Mouse (Mus musculus): Measurements from ENCODE around the gene Fancc. TPM values are rescaled to one million over a fixed set of nuclear protein-coding genes. Genes with fewer than 3 reads are reported as not detected.

The Fancc gene
- polyA plus RNA-seq, 1 experiment from 2014 or later = 17.1 TPM

GRCm38 (mm10) chr13:63244425-63244824 lies 252.7 kb downstream of the Fancc start:
- Histone ChIP-seq H3K9me3 (ENCODE audit: control insufficient read depth, low read length) (no peaks in the 10 kb centered on the region), H3K4me2 (ENCODE audit: low read depth, low read length) (peak overlapping the region; percentile 62), H3K9ac (ENCODE audit: low read depth, low read length) (peak overlapping the region; percentile 62), H3K27ac (replicated peaks; ENCODE audit: low read depth, low read length) (peak overlapping the region; percentile 61), H3K4me1 (ENCODE audit: control insufficient read depth, insufficient read depth, low read length) (peaks cover 62% of the 10 kb centered on the region), H3K36me3 (ENCODE audit: control insufficient read depth, insufficient read depth, low read length) (peaks cover 21% of the 10 kb centered on the region), H3K27me3 (replicated peaks; ENCODE audit: control insufficient read depth, insufficient read depth, low read length) (no peaks in the 10 kb centered on the region), H3K4me3 (ENCODE audit: low read depth, low read length) (peak overlapping the region; percentile 34)
- DNase-seq (ENCODE audit: low spot score) = no peak
- WGBS = 56% methylated on average over 3 of the region's 3 CpGs
- no peak for ATAC-seq (ENCODE audit: low read depth)

GRCm38 (mm10) chr13:63243586-63243985 lies 253.5 kb downstream of the Fancc start:
- H3K9ac ChIP-seq (ENCODE audit: low read depth, low read length) = peak overlapping the region; percentile 62
- H3K4me2 ChIP-seq (ENCODE audit: low read depth, low read length) = peak overlapping the region; percentile 62
- H3K4me3 ChIP-seq (ENCODE audit: low read depth, low read length) = peak overlapping the region; percentile 34
- peaks cover 63% of the 10 kb centered on the region for H3K4me1 ChIP-seq (ENCODE audit: control insufficient read depth, insufficient read depth, low read length)
- H3K36me3 ChIP-seq (ENCODE audit: control insufficient read depth, insufficient read depth, low read length) = peaks cover 21% of the 10 kb centered on the region
- ATAC-seq (ENCODE audit: low read depth) (no peak), DNase-seq (ENCODE audit: low spot score) (no peak)
- peak overlapping the region; percentile 61 for H3K27ac ChIP-seq (replicated peaks; ENCODE audit: low read depth, low read length)
- no peaks in the 10 kb centered on the region for H3K27me3 ChIP-seq (replicated peaks; ENCODE audit: control insufficient read depth, insufficient read depth, low read length)
- H3K9me3 ChIP-seq (ENCODE audit: control insufficient read depth, low read length) = no peaks in the 10 kb centered on the region
- WGBS = 62% methylated on average over 5 of the region's 5 CpGs

GRCm38 (mm10) chr13:63242401-63243192 lies 254.5 kb downstream of the Fancc start:
- Histone ChIP-seq H3K36me3 (ENCODE audit: control insufficient read depth, insufficient read depth, low read length) (peaks cover 14% of the 10 kb centered on the region), H3K4me1 (ENCODE audit: control insufficient read depth, insufficient read depth, low read length) (peaks cover 60% of the 10 kb centered on the region), H3K27me3 (replicated peaks; ENCODE audit: control insufficient read depth, insufficient read depth, low read length) (no peaks in the 10 kb centered on the region), H3K4me3 (ENCODE audit: low read depth, low read length) (peak overlapping the region; percentile 74), H3K9me3 (ENCODE audit: control insufficient read depth, low read length) (no peaks in the 10 kb centered on the region), H3K9ac (ENCODE audit: low read depth, low read length) (peak overlapping the region; percentile 93), H3K4me2 (ENCODE audit: low read depth, low read length) (peak overlapping the region; percentile 62), H3K27ac (replicated peaks; ENCODE audit: low read depth, low read length) (peak overlapping the region; percentile 97)
- DNase-seq (ENCODE audit: low spot score) (no peak), ATAC-seq (ENCODE audit: low read depth) (no peak)
- 47% methylated on average over 10 of the region's 10 CpGs for WGBS

- Histone ChIP-seq H3K36me3 (ENCODE audit: control insufficient read depth, insufficient read depth, low read length) (peaks cover 14% of the 10 kb centered on the region; the same call in 1 of the 2 replicates), H3K9me3 (ENCODE audit: control insufficient read depth, low read length) (no peaks in the 10 kb centered on the region), H3K27ac (replicated peaks; ENCODE audit: low read depth, low read length) (peak overlapping the region; percentile 97), H3K4me2 (ENCODE audit: low read depth, low read length) (peak overlapping the region; percentile 62), H3K9ac (ENCODE audit: low read depth, low read length) (peak overlapping the region; percentile 93), H3K4me3 (ENCODE audit: low read depth, low read length) (peak overlapping the region; percentile 74), H3K4me1 (ENCODE audit: control insufficient read depth, insufficient read depth, low read length) (peaks cover 52% of the 10 kb centered on the region), H3K27me3 (replicated peaks; ENCODE audit: control insufficient read depth, insufficient read depth, low read length) (no peaks in the 10 kb centered on the region)
- DNase-seq (ENCODE audit: low spot score) (no peak), ATAC-seq (ENCODE audit: low read depth) (no peak)
- WGBS = 44% methylated on average over 3 of the region's 3 CpGs
Observed at GRCm38 (mm10) chr13:63241665-63242064, 255.4 kb downstream of the Fancc start.

- no peaks in the 10 kb centered on the region for H3K9me3 ChIP-seq (ENCODE audit: control insufficient read depth, low read length)
- H3K9ac ChIP-seq (ENCODE audit: low read depth, low read length) = peak overlapping the region; percentile 93
- ATAC-seq (ENCODE audit: low read depth) (no peak), DNase-seq (ENCODE audit: low spot score) (no peak)
- H3K4me3 ChIP-seq (ENCODE audit: low read depth, low read length) = peak overlapping the region; percentile 74
- H3K27ac ChIP-seq (replicated peaks; ENCODE audit: low read depth, low read length) = peak overlapping the region; percentile 97
- H3K36me3 ChIP-seq (ENCODE audit: control insufficient read depth, insufficient read depth, low read length) = peaks cover 14% of the 10 kb centered on the region; the same call in 1 of the 2 replicates
- no peaks in the 10 kb centered on the region for H3K27me3 ChIP-seq (replicated peaks; ENCODE audit: control insufficient read depth, insufficient read depth, low read length)
- H3K4me1 ChIP-seq (ENCODE audit: control insufficient read depth, insufficient read depth, low read length) = peaks cover 49% of the 10 kb centered on the region
- 10% methylated on average over 5 of the region's 5 CpGs for WGBS
- H3K4me2 ChIP-seq (ENCODE audit: low read depth, low read length) = peak overlapping the region; percentile 62
Observed at GRCm38 (mm10) chr13:63240835-63241234, 256.2 kb downstream of the Fancc start.

- peak; percentile 81 for DNase-seq (ENCODE audit: low spot score)
- peaks cover 47% of the 10 kb centered on the region for H3K4me1 ChIP-seq (ENCODE audit: control insufficient read depth, insufficient read depth, low read length)
Observed at GRCm38 (mm10) chr13:63239877-63240671, 257.0 kb downstream of the Fancc start.

GRCm38 (mm10) chr13:63239301-63239804 lies 257.7 kb downstream of the Fancc start:
- DNase-seq (ENCODE audit: low spot score) (no peak), ATAC-seq (ENCODE audit: low read depth) (peak; percentile 48)
- WGBS = 4% methylated on average over 11 of the region's 11 CpGs
- Histone ChIP-seq H3K9me3 (ENCODE audit: control insufficient read depth, low read length) (no peaks in the 10 kb centered on the region), H3K27ac (replicated peaks; ENCODE audit: low read depth, low read length) (peak overlapping the region; percentile 97), H3K4me1 (ENCODE audit: control insufficient read depth, insufficient read depth, low read length) (peaks cover 46% of the 10 kb centered on the region), H3K4me3 (ENCODE audit: low read depth, low read length) (peak overlapping the region; percentile 74), H3K36me3 (ENCODE audit: control insufficient read depth, insufficient read depth, low read length) (peaks cover 10% of the 10 kb centered on the region; the same call in 1 of the 2 replicates), H3K9ac (ENCODE audit: low read depth, low read length) (peak overlapping the region; percentile 93), H3K27me3 (replicated peaks; ENCODE audit: control insufficient read depth, insufficient read depth, low read length) (no peaks in the 10 kb centered on the region), H3K4me2 (ENCODE audit: low read depth, low read length) (peak overlapping the region; percentile 62)

More at GRCm38 (mm10) chr13:63239877-63240671, 257.0 kb downstream of the Fancc start:
- Histone ChIP-seq H3K4me2 (ENCODE audit: low read depth, low read length) (peak overlapping the region; percentile 62), H3K9ac (ENCODE audit: low read depth, low read length) (peak overlapping the region; percentile 93), H3K4me3 (ENCODE audit: low read depth, low read length) (peak overlapping the region; percentile 74), H3K27me3 (replicated peaks; ENCODE audit: control insufficient read depth, insufficient read depth, low read length) (no peaks in the 10 kb centered on the region), H3K9me3 (ENCODE audit: control insufficient read depth, low read length) (no peaks in the 10 kb centered on the region), H3K36me3 (ENCODE audit: control insufficient read depth, insufficient read depth, low read length) (peaks cover 14% of the 10 kb centered on the region; the same call in 1 of the 2 replicates), H3K27ac (replicated peaks; ENCODE audit: low read depth, low read length) (peak overlapping the region; percentile 97)
- ATAC-seq (ENCODE audit: low read depth) = peak; percentile 81
- WGBS = under 1% methylated on average over 33 of the region's 51 CpGs

GRCm38 (mm10) chr13:63238045-63238444 lies 259.0 kb downstream of the Fancc start:
- Histone ChIP-seq H3K36me3 (ENCODE audit: control insufficient read depth, insufficient read depth, low read length) (0 out of 2 replicates have a peak, but pooled peaks cover 5% of the 10 kb centered on the region), H3K27me3 (replicated peaks; ENCODE audit: control insufficient read depth, insufficient read depth, low read length) (no peaks in the 10 kb centered on the region), H3K4me1 (ENCODE audit: control insufficient read depth, insufficient read depth, low read length) (peaks cover 39% of the 10 kb centered on the region), H3K4me3 (ENCODE audit: low read depth, low read length) (no peak overlapping the region), H3K27ac (replicated peaks; ENCODE audit: low read depth, low read length) (no peak overlapping the region; the same call in 1 of the 2 replicates), H3K4me2 (ENCODE audit: low read depth, low read length) (no peak overlapping the region), H3K9ac (ENCODE audit: low read depth, low read length) (no peak overlapping the region), H3K9me3 (ENCODE audit: control insufficient read depth, low read length) (no peaks in the 10 kb centered on the region)
- DNase-seq (ENCODE audit: low spot score) (no peak), ATAC-seq (ENCODE audit: low read depth) (no peak)
- 85% methylated on average over 7 of the region's 7 CpGs for WGBS

All from embryonic facial prominence, embryonic 14.5 days (tissue).